Mouse (Mus musculus): ENCODE results near the gene Selenow. TPM values are rescaled to one million over a fixed set of nuclear protein-coding genes. Genes with fewer than 3 reads are reported as not detected.

The Selenow gene
- polyA plus RNA-seq, 1 experiment from 2014 or later = 1,028 TPM

DNA sequence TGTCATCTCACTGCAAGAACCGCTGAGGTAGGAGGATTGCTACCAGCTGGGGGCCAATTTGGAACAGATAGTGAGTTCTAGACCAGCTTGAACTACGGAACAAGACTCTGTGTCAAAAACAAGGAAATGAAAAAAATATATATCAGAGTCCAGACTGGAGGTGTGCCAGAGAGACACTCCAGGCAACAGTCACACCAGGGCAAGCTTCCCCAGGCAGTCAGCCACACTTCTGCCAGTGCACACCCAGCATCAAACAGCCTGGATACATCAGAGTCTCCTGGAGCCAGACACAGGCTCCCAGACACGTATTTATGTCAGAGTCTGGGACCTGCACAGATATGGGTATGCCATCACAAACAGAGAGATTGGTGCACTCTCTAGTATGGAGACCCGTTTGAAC is 39.0 kb upstream of the Selenow start:
- Histone ChIP-seq H3K27ac (ENCODE audit: low read depth, low read length) (no peak overlapping the region), H3K36me3 (ENCODE audit: control insufficient read depth, insufficient read depth, low read length) (no peaks in the 10 kb centered on the region), H3K9ac (ENCODE audit: low read length) (no peak overlapping the region), H3K27me3 (ENCODE audit: control insufficient read depth, insufficient read depth, low read length) (no peaks in the 10 kb centered on the region), H3K4me1 (ENCODE audit: control insufficient read depth, insufficient read depth, low read length) (peaks cover 2% of the 10 kb centered on the region; the same call in 1 of the 2 replicates), H3K4me2 (no peak overlapping the region), H3K9me3 (ENCODE audit: control insufficient read depth, low read length) (no peaks in the 10 kb centered on the region), H3K4me3 (ENCODE audit: low read depth, low read length) (no peak overlapping the region)
- 68% methylated on average over 4 of the region's 4 CpGs for WGBS
- DNase-seq (ENCODE audit: low spot score, missing footprints) = no peak
- no peak for ATAC-seq (ENCODE audit: low FRiP score)

DNA sequence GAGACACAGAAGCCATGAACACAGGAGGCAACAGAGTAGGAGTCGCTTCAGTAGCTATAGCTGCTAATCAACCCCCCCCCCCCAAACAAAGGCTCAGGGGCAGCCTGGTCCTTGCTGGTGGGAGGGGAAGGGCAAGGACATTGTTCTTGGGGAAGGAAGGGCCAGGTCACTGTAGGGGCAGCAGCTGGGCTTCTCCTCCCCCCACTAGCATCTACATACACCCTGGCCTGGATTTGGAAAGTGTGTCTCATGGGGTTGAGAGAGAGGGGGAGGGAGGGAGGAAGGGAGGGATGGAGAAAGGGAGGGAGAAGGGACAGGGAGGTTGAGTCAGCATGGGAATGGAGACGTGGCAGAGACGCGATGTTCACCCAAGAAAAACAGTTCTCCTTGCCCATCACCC is 38.5 kb upstream of the Selenow start:
- H3K4me2 ChIP-seq = no peak overlapping the region
- H3K4me1 ChIP-seq (ENCODE audit: control insufficient read depth, insufficient read depth, low read length) = peaks cover 2% of the 10 kb centered on the region; the same call in 1 of the 2 replicates
- 42% methylated on average over 4 of the region's 4 CpGs for WGBS
- no peak overlapping the region for H3K27ac ChIP-seq (ENCODE audit: low read depth, low read length)
- ATAC-seq (ENCODE audit: low FRiP score) (no peak), DNase-seq (ENCODE audit: low spot score, missing footprints) (no peak)
- H3K36me3 ChIP-seq (ENCODE audit: control insufficient read depth, insufficient read depth, low read length) = no peaks in the 10 kb centered on the region
- H3K4me3 ChIP-seq (ENCODE audit: low read depth, low read length) = no peak overlapping the region
- H3K27me3 ChIP-seq (ENCODE audit: control insufficient read depth, insufficient read depth, low read length) = no peaks in the 10 kb centered on the region
- H3K9ac ChIP-seq (ENCODE audit: low read length) = no peak overlapping the region
- no peaks in the 10 kb centered on the region for H3K9me3 ChIP-seq (ENCODE audit: control insufficient read depth, low read length)

DNA sequence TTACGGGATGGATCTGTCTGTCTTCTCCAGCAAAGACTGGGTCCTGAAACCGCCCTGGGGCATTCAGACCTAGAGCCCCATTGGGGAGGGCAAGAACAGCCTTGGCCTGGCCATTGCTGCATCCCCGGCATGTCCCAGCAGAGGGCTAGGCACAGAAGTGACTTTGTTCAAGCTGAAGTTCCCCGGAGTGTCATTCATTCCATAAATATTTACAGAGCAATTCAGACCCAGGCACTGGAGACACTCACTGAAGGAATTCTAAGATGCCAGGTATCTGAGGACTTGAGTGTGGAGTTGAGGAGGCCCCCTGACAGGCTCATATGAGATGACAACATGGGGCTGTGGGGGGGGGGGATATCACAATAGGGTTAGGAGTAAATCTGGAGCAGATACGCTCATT is 33.9 kb upstream of the Selenow start:
- ATAC-seq (ENCODE audit: low FRiP score) (no peak), DNase-seq (ENCODE audit: low spot score, missing footprints) (no peak)
- no peaks in the 10 kb centered on the region for H3K9me3 ChIP-seq (ENCODE audit: control insufficient read depth, low read length)
- H3K4me1 ChIP-seq (ENCODE audit: control insufficient read depth, insufficient read depth, low read length) = no peaks in the 10 kb centered on the region
- WGBS = 80% methylated on average over 5 of the region's 5 CpGs
- H3K36me3 ChIP-seq (ENCODE audit: control insufficient read depth, insufficient read depth, low read length) = no peaks in the 10 kb centered on the region
- H3K4me2 ChIP-seq = no peak overlapping the region
- H3K27me3 ChIP-seq (ENCODE audit: control insufficient read depth, insufficient read depth, low read length) = no peaks in the 10 kb centered on the region
- H3K9ac ChIP-seq (ENCODE audit: low read length) = no peak overlapping the region
- H3K27ac ChIP-seq (ENCODE audit: low read depth, low read length) = no peak overlapping the region
- H3K4me3 ChIP-seq (ENCODE audit: low read depth, low read length) = no peak overlapping the region

DNA sequence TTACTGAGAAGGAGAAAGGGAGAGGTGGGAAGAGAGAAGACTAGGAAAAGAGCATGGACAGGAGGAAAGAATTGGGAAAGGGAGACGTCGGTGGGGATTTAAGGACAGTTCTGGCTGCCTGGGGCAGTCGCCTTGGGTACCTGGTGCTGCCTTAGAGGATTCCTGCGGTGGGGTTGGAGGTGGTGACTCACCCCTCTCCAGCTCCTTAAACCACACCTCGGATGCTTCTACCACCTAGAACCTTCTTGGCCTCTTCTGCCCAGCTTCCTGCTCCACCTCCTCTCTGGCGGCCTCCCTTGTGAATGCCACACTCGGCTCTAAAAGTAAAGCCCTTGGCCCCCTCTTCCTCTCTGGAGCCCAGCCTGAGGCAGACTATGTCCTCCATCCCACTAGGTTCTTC is 33.3 kb upstream of the Selenow start:
- WGBS = 17% methylated on average over 7 of the region's 7 CpGs
- DNase-seq (ENCODE audit: low spot score, missing footprints) = no peak
- Histone ChIP-seq H3K27me3 (ENCODE audit: control insufficient read depth, insufficient read depth, low read length) (no peaks in the 10 kb centered on the region), H3K9ac (ENCODE audit: low read length) (peak overlapping the region; percentile 49; the same call in 1 of the 2 replicates), H3K9me3 (ENCODE audit: control insufficient read depth, low read length) (no peaks in the 10 kb centered on the region), H3K27ac (ENCODE audit: low read depth, low read length) (no peak overlapping the region), H3K4me3 (ENCODE audit: low read depth, low read length) (peak overlapping the region; percentile 16), H3K4me1 (ENCODE audit: control insufficient read depth, insufficient read depth, low read length) (no peaks in the 10 kb centered on the region), H3K4me2 (peak overlapping the region; percentile 44), H3K36me3 (ENCODE audit: control insufficient read depth, insufficient read depth, low read length) (no peaks in the 10 kb centered on the region)
- ATAC-seq (ENCODE audit: low FRiP score) = 0 out of 2 replicates have a peak, but pooled peaks have one; percentile 12

DNA sequence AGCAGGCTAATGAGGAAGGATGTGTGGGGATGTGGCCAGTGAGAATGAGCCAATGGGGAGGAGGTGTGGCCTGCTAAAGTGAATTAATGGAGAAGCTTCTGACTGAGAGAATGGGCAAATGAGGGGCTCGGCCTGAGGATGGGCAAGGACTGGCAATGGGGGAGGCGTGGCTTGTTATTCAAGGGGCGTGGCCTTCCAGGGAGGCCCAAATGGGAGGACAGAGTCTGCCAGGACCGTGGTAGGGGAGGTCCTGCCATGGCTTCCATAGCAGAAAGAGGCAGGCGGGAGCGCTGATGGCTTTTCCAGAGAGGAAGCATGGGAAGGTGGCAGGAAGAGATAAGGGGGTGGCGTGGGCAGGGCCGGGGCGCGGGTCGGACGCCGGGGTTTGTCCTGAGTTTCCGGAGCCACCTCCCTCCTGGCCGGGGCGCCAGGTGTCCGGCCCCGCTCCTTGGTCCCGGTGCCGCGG is 32.8 kb upstream of the Selenow start:
- Histone ChIP-seq H3K9me3 (ENCODE audit: control insufficient read depth, low read length) (no peaks in the 10 kb centered on the region), H3K9ac (ENCODE audit: low read length) (peak overlapping the region; percentile 49; the same call in 1 of the 2 replicates), H3K27me3 (ENCODE audit: control insufficient read depth, insufficient read depth, low read length) (no peaks in the 10 kb centered on the region), H3K4me1 (ENCODE audit: control insufficient read depth, insufficient read depth, low read length) (no peaks in the 10 kb centered on the region), H3K4me2 (peak overlapping the region; percentile 44), H3K4me3 (ENCODE audit: low read depth, low read length) (peak overlapping the region; percentile 16), H3K27ac (ENCODE audit: low read depth, low read length) (no peak overlapping the region), H3K36me3 (ENCODE audit: control insufficient read depth, insufficient read depth, low read length) (no peaks in the 10 kb centered on the region)
- ATAC-seq (ENCODE audit: low FRiP score) (peak; percentile 71), DNase-seq (ENCODE audit: low spot score, missing footprints) (no peak)
- 4% methylated on average over 21 of the region's 21 CpGs for WGBS

DNA sequence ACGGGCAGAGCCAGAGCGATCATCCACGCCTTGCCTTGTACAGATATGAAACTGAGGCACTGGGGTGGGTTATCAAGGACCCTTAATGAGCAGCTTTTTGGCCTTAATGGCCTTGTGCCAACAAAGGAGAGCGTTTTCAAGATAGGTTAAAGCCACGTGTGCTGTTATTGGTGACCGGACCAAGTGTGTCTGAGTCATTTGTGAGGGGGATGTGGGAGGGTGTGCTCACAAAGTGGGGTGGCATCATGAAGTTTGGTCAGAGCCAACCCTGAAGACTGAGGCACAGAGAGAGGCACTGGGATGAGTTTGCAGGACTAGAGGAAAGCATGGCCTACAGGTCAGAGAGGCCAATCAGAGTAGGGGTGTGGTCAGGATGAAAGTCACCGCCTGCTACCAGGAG is 32.2 kb upstream of the Selenow start:
- Histone ChIP-seq H3K4me2 (no peak overlapping the region), H3K27me3 (ENCODE audit: control insufficient read depth, insufficient read depth, low read length) (no peaks in the 10 kb centered on the region), H3K4me3 (ENCODE audit: low read depth, low read length) (no peak overlapping the region), H3K9me3 (ENCODE audit: control insufficient read depth, low read length) (no peaks in the 10 kb centered on the region), H3K9ac (ENCODE audit: low read length) (no peak overlapping the region), H3K4me1 (ENCODE audit: control insufficient read depth, insufficient read depth, low read length) (no peaks in the 10 kb centered on the region), H3K36me3 (ENCODE audit: control insufficient read depth, insufficient read depth, low read length) (no peaks in the 10 kb centered on the region), H3K27ac (ENCODE audit: low read depth, low read length) (no peak overlapping the region)
- DNase-seq (ENCODE audit: low spot score, missing footprints) (no peak), ATAC-seq (ENCODE audit: low FRiP score) (peak; percentile 10; the same call in 1 of the 2 replicates)
- WGBS = 94% methylated on average over 7 of the region's 7 CpGs

DNA sequence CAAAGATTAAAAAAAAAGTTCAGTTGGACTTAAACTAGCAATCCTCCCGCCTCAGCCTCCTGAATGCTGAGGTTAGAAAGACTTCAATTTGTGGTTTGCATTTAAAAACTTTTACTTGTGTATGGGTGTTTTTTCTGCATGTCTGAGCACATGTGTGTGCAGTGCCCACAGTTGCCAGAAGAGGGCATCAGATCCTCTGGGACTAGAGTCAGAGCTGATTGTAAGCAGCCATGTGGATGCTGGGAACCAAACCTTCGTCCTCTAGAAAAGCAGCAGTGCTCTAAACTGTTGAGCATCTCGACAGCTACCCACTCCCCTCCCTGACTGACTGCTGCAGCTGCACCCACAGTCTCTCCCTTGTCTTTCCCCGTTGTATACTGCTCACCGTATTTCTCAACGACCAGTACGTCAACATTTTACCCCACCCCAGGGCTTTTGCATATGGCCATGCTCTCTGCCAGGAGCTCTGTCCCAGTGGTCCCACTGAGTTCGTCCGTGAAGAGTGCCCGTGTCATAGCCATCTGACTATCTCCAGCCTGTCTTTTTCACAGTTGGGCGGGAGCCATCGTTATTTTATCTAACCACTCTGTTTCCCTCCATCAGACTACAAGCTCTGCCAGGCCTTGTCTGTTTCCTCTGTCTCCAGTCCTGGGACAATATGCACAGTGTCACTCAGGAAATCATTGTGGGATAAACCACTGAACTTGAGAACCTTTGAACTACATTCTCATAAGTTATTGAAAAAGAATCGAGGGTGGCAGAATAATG is 31.3 kb upstream of the Selenow start:
- no peak overlapping the region for H3K9ac ChIP-seq (ENCODE audit: low read length)
- H3K9me3 ChIP-seq (ENCODE audit: control insufficient read depth, low read length) = no peaks in the 10 kb centered on the region
- H3K4me1 ChIP-seq (ENCODE audit: control insufficient read depth, insufficient read depth, low read length) = peaks cover 3% of the 10 kb centered on the region
- whole genome bisulfite sequencing = 94% methylated on average over 13 of the region's 13 CpGs
- H3K4me2 ChIP-seq = no peak overlapping the region
- ATAC-seq (ENCODE audit: low FRiP score) (no peak), DNase-seq (ENCODE audit: low spot score, missing footprints) (no peak)
- no peak overlapping the region for H3K27ac ChIP-seq (ENCODE audit: low read depth, low read length)
- H3K27me3 ChIP-seq (ENCODE audit: control insufficient read depth, insufficient read depth, low read length) = no peaks in the 10 kb centered on the region
- H3K4me3 ChIP-seq (ENCODE audit: low read depth, low read length) = no peak overlapping the region
- no peaks in the 10 kb centered on the region for H3K36me3 ChIP-seq (ENCODE audit: control insufficient read depth, insufficient read depth, low read length)

DNA sequence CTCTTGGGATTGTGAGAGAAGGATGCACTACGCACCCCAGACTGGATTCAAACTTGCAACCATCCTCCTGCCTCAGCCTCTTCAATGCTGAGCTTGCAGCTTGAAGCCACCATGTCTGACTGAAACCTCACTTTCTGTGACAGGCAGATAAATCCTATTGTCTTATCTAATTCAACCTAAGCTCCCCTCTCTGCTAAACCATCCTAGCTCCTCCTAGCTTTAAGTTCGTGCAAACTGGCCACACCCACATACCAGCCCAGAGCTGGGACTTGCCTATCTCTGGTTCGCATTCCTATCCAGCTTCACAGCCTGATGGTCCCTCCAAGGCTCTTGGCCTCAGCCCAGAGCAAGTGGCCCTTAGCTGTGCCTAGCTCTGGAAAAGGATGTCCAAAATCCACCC is 30.2 kb upstream of the Selenow start:
- Histone ChIP-seq H3K4me1 (ENCODE audit: control insufficient read depth, insufficient read depth, low read length) (peaks cover 3% of the 10 kb centered on the region), H3K4me2 (no peak overlapping the region), H3K4me3 (ENCODE audit: low read depth, low read length) (no peak overlapping the region), H3K9ac (ENCODE audit: low read length) (no peak overlapping the region), H3K27ac (ENCODE audit: low read depth, low read length) (no peak overlapping the region), H3K9me3 (ENCODE audit: control insufficient read depth, low read length) (no peaks in the 10 kb centered on the region), H3K27me3 (ENCODE audit: control insufficient read depth, insufficient read depth, low read length) (no peaks in the 10 kb centered on the region), H3K36me3 (ENCODE audit: control insufficient read depth, insufficient read depth, low read length) (no peaks in the 10 kb centered on the region)
- DNase-seq (ENCODE audit: low spot score, missing footprints) (no peak), ATAC-seq (ENCODE audit: low FRiP score) (no peak)
- WGBS = 82% methylated on average over 3 of the region's 3 CpGs

DNA sequence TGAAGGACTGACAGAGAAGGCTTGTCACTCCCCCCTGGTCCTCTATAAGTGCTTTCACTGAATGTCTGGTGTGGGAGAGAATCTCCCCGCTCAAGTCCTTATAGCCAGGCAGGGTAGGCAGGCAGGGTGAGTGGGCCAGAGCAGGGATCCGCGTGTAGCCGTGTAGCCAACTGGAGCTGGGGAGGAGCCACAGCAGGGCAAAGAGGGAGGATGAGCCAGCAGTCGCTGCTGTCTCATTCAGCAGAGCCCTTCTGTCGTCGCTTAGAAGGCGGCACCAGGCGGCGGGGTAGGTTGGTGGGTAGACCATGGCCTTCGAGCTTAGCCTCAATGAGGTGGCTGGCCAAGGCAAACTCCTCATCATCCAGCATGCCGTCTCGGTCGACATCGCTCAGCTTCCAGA is 27.8 kb upstream of the Selenow start:
- Histone ChIP-seq H3K4me1 (ENCODE audit: control insufficient read depth, insufficient read depth, low read length) (peaks cover 5% of the 10 kb centered on the region), H3K27me3 (ENCODE audit: control insufficient read depth, insufficient read depth, low read length) (no peaks in the 10 kb centered on the region), H3K4me3 (ENCODE audit: low read depth, low read length) (no peak overlapping the region), H3K9me3 (ENCODE audit: control insufficient read depth, low read length) (no peaks in the 10 kb centered on the region), H3K9ac (ENCODE audit: low read length) (no peak overlapping the region), H3K27ac (ENCODE audit: low read depth, low read length) (no peak overlapping the region), H3K36me3 (ENCODE audit: control insufficient read depth, insufficient read depth, low read length) (no peaks in the 10 kb centered on the region), H3K4me2 (no peak overlapping the region)
- no peak for DNase-seq (ENCODE audit: low spot score, missing footprints)
- WGBS = 87% methylated on average over 15 of the region's 15 CpGs
- ATAC-seq (ENCODE audit: low FRiP score) = no peak

Data from midbrain, embryonic 11.5 days (tissue).